Mouse (Mus musculus): ENCODE results near the gene Kat5.

Kat5 gene

DNA sequence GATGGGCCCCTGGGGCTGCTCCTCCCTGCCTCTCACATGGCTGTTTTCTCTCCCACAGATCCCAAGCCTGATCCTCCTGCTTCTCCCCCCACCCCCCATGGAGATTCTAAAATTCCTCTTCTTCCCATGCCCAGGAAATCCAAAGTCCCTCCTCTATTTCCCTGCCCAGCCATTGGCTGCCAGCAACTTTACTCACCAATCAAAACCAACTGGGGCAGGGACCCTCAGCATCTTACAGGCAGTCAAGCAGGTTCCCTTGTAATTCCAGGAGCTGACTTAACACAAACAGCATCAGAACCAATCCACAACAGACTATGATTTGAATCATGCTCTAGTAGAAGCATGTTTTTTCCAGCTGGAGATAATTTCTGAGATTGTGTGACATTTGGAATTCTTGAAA is 19.9 kb upstream of the Kat5 start:
- no peak for DNase-seq (ENCODE audit: low spot score in 2 of 2)

DNA sequence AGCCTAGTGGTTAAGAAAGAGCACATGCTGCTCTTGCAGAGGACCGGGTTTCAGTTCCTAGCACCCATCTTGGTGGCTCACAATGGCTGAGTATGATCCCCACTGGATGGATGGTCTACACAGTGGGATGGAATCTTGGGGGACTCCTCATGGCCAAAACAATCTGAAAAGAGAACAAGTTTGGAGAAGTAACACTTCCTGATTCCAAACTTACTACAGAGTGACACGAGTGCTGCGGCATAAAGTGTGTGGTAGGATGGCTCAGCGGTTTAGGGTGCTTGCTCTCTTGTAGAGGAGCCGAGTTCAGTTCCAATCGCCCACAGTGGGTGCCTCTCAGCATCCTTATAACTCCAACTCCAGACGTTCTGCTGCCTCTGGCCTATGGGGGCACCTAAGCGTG is 15.3 kb upstream of the Kat5 start:
- no peak for DNase-seq (ENCODE audit: low spot score in 2 of 2)

DNA sequence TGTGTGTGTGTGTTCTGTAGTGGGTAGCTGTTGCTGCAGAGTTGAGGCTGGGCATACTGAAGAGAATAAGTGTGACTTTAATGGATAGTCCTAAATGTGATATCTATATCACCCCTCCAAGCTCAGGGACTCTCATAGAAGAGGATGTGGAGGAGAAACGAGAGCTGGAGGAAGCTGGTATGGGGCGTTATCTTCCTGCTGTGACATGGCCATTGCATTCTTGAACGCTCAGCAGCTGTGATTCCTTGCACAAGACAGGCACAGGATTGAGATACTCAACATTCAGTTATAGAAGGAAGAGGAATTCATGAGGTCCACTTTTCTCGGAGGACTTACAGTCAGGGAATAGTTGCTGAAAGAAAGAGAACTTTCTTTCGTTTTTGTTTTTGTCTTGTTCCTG is 11.8 kb upstream of the Kat5 start:
- DNase-seq (ENCODE audit: low spot score in 2 of 2): no peak

DNA sequence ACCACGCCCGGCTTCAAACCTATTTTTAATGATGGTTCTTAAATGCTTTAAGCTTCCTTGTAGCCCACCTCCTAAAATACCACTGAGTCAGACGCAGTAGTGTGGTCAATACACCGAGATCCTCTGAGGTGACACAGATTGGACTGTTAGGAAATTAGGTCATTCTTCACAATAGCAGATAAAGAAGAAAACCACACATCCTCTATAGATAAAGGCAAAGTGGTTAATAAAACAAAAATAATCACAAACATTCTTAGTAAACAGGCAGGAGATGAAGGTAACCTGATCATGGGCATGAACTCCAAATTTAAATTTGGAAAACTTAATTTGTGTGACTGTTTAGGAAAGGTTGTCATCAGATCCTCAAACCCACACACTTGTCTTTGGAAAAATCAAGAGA is 10.0 kb upstream of the Kat5 start:
- DNase-seq (ENCODE audit: low spot score in 2 of 2): no peak

DNA sequence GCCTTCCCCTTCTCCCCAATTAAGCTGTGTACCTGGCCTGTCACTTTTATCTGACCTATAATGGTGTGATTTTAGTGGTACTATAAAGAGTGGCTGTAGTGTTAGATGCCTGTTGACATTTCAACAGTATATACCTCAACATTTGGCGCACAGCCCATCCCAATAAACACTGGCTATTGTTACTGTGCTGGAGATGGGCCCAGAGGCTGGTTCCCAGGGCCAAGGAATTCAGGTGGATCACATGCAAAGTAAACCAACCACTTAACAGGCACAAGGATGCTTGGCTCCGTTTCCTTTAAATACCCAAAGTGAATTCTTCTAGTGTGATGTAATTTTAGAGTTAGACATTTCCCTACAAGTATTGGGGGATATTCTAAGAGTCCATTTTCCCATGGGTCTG is 4.9 kb upstream of the Kat5 start:
- no peak for DNase-seq (ENCODE audit: low spot score in 2 of 2)

DNA sequence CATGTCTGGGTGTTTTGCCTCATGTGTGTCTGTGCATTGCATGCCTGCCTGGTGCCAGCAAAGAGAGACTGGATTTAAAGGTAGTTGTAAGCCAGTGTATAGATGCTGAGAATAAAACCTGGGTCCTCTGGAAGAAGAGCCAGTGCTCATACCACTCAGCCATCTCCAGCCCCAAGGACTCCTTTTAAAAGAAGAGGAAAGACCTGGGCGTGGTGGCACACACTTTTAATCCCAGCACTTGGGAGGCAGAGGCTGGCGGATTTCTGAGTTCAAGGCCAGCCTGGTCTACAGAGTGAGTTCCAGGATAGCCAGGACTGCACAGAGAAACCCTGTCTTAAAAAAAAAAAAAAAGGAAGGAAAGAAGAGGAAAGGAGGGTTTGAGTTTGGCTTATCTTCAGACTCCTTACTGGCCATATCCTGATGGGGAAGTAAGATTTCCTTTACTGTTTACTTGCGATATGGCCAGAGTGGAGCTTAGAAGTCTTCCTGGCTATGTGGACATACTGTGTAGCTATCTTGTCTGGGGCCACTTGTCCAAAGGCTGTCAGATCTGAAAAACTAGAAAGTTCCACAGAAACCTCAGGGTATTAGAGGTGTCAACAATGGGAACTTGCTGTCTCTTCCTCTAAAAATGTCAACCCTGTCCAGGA is 2.9 kb upstream of the Kat5 start:
- DNase-seq (ENCODE audit: low spot score in 2 of 2): no peak

DNA sequence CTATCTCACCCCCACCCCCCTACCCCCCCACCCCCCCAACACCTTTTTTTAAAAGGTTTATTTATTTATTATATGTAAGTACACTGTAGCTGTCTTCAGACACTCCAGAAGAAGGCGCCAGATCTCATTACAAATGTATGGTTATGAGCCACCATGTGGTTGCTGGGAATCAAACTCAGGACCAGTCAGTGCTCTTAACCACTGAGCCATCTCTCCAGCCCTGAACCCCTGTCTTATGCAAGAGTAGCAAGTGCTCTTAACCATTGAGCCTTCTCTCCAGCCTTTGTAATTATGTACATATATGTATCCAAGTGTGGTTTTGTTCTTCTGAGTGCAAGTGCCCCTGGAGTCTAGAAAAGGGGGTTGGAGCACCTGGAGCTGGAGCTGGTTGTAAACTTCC is 1.9 kb upstream of the Kat5 start:
- no peak for DNase-seq (ENCODE audit: low spot score in 2 of 2)

DNA sequence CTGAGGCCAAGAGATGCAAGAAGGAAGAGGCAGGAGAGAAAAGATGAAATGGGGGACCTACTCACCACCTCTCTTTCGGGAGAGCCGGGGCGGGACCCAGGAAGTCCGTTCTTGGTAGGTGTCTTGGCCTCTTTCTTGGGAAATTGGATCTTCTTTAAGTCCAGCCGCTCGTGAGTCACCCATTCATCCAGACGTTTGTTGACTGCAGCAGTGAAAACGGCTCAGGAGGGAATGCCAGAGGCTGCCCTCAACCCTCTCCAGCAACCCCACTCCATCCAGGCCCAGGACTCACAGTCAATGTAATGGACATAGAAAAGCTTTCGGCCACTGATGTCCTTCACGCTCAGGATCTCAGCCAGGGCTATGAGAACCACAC is 878 bp downstream of the Kat5 start:
- no peak for DNase-seq (ENCODE audit: low spot score in 2 of 2)

DNA sequence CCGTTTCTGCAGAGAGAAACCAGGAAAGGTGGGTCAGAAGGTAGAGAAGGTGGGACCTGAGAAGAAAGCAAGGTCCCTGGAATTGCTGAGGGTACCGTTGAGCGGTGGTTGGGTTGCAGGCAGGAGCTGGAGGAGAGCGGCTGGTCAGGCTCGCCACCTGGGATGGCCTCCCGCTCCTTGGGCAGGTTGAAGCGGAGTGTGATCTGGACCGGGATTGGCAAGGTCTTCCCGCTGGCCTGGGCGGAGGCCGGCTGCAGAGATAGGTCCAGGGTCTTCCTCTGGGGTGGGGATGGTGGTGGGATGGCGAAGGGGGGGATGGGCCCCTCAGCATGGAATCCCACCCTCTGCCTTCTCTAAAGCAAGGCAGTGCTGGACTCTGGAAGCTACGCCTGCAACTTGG is 1.3 kb downstream of the Kat5 start:
- DNase-seq (ENCODE audit: low spot score in 2 of 2): no peak

DNA sequence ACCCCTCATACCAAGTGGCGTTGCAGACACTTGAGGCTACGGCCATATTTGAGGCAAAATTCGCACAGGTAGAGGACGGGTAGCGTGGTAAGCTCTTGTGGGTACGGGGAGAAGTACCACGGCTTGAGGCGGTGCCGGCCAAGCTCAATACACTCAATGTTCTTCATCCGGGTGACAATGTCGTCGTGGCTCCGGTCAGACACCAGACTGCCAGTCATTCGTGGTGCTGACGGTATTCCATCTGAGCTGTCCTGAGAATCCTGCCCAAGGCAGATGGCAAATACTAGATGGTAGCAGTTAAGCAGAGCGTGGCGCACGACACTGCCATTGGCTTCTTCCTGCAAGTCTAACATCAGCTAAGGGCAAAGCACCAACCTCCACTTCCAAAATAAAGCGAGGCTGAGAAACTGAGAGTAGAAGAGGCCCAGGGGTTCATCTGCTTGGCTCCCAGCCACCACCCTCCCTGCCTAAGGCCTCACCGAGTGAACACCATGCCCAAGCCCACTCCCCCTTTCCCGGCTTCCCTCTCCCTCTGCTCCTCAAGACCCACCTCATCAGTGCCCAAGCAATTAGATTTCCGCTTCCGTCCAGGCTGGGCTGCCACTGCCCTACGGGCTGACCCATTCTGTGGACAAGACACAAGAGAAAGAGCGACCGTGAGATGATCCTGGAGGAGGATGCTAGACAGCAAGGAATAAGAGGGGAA is 2.2 kb downstream of the Kat5 start:
- DNase-seq (ENCODE audit: low spot score in 2 of 2): no peak

DNA sequence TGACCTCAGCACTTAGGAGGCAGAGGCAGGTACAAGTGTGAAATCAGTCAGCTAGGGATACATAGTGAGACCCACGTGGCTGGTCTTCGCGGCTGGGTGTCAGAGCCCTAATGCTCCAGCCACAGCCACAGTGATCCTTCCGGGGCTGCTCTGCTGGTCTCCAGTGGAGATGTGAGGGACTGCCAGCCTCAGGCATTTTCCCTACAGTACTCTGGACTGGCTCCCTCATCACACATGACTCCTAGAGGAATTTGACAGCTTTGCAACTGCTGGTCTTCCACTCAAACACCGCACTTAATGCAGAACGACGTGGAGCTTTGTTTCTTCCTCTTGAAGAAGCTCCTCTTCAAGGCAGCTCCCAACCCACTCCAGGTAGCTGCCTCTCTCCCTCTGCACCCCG is 3.8 kb downstream of the Kat5 start:
- no peak for DNase-seq (ENCODE audit: low spot score in 2 of 2)

DNA sequence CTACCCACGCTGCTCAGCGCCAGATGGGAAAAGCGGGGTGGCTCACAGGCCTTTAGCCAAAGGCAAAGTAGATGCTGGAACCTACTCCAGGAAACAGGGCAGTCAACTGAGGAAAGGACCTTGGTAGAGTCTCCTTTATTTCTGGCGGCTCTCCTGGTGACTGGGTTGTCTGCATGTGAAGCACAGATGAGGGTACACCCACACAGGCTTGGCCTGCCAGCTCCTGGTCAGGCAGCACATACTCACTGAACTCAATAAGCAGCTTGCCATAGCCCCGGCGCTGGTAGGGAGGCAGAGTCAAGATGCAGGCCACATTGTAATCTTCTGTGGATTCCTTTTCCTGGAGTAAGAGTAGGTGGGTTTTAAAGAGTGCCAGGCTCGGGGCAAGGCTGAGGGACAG is 4.9 kb downstream of the Kat5 start:
- DNase-seq (ENCODE audit: low spot score in 2 of 2): no peak

DNA sequence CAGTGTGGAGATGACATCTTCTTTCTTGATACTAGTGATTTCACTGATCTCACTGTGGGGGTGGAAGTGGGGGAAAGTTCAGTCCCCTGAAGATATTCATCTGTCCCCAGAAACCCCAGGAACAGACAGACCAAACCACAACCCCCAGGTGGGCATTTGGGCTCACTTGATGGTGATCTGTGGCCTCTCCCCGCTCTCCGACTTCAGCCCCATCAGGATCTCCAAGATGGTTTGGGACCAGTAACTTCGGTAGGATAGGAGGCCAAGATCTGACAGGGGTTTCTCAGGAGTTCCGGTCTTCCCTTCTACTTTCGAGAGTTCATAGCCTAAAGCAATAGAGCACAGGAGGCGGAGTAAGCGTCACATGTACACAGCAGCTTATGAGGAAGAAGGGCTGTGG is 6.4 kb downstream of the Kat5 start:
- DNase-seq (ENCODE audit: low spot score in 2 of 2): no peak

DNA sequence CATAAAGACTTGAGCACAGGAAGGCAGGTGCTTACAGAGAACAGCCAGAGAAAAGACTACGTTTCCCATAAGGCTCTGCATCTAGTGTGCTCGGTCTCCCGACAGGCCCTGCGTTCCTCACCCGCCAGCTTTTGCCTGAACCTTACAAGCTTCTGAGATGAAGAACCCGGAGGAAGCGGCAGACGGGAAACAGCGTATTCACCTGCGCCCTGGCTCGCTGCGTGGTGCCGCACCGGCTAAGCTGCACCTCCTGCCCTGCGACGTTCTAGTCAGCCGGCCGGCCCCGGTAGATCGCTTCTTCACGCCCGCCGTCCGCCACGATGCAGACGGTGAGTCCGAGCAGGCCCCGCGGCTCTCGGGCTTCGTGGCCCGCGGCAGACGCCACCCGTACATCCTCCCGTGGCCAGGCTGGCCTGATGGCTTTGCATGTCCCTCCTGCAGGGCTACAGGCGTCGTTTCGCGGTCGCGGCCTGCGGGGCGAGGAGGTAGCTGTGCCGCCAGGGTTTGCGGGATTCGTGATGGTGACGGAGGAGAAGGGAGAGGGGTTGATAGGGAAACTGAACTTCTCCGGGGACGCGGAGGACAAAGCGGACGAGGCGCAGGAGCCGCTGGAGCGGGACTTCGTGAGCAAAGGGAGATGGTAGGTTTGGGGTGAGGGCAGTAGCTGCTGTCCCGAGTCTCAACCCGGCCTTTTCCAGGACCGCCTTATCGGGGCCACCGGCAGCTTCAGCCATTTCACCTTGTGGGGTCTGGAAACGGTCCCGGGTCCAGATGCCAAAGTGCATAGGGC is 8.1 kb downstream of the Kat5 start, which contains the start of gene Rnaseh2c:
Rnaseh2c (plus strand) TSS at position 122 of the 790 bp plus-strand sequence.
- peak; percentile 54 to 66 for DNase-seq (ENCODE audit: low spot score in 2 of 2)

DNA sequence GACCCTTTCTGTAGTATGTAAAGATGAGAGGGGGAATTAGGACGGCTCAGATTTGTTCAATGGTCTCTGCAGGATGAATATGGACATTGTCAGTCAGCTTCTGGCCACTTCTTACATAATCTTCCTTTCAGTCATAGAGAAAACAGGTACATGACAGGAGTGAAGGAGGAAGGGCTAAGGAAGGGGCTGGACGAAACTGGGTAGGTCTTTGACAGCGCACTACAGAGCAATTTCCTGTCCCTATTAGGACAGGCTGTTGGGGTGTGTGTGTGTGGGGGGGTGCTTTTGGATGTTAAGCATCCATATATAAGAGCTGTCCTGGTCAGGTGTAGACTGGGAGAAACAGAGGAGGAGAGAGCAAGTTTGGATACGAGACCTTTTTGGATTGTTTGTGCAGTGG is 10.8 kb downstream of the Kat5 start:
- no peak for DNase-seq (ENCODE audit: low spot score in 2 of 2)

DNA sequence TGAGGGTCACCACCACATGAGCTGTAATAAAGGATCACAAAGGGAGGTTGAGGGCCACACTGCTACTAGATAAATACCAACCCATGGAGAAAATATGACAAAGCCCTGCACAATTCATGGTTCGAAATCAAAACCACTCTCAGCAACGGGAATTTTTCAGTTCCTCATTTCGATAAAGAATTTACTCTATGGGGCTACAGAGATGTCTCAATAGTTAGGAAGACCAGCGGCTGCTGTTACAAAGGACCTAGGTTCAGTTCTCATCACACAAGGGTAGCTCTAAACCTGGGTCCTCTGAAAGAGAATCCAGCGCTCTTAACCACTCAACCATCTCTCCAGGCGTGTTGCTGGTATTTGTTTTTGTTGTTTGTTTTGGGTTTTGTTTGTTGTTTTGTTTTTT is 18.1 kb downstream of the Kat5 start:
- no peak for DNase-seq (ENCODE audit: low spot score in 2 of 2)

DNA sequence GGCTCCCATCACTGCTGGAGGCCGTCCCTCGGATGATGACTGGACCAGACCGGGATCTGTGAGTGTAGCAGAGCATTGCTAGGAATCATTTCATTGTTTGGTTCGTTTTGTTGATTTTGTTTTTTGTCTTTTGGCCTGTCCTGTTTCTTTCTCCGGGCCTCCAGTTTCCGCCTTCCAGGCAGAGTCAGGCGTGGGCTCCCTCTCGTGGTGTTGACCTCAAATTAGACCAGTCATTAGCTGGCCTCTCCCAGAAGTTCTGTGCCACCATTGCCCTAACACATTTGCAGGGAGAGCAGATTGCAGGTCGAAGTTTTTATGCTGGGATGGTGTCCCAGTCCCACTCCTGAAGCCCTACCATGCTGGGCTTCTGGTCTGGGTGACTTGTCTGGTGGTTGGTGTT is 20.9 kb downstream of the Kat5 start:
- no peak for DNase-seq (ENCODE audit: low spot score in 2 of 2)

DNA sequence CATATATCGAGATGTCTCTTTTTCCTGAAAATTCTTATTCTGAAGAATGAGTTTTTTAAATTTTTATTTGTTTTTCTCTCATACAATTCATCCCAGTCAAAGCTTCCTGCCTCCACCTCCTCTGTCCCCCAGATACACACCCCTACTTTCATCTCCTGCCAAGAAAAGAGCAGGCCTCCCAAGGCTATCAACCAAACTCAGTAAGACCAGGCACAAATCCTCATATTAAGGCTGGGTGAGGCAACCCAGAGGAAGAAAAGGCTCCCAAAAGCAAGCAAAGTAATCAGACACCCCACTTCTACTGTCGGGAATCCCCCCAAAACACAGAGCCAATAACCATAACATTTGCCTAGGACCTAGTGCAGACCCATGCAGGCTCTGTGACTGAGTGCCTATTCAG is 28.0 kb downstream of the Kat5 start:
- DNase-seq (ENCODE audit: low spot score in 2 of 2): no peak

DNA sequence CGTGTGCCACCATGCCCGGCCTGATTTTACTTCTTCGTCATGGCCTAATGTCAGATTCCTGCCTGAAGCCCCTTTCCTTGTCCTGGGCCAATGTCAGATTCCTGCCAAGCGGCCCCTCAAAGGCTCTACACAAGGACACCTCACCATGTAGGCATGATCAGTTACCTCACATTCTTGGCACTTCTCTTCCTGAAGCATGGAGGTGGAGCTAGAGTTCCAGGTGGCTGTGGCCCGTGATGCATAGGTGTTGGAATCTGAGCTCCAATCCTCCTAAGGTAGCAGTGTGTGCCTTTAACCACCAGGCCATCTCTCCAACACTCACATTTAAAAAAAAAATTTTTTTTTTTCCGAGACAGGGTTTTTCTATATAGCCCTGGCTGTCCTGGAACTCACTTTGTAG is 29.3 kb downstream of the Kat5 start:
- no peak for DNase-seq (ENCODE audit: low spot score in 2 of 2)

DNA sequence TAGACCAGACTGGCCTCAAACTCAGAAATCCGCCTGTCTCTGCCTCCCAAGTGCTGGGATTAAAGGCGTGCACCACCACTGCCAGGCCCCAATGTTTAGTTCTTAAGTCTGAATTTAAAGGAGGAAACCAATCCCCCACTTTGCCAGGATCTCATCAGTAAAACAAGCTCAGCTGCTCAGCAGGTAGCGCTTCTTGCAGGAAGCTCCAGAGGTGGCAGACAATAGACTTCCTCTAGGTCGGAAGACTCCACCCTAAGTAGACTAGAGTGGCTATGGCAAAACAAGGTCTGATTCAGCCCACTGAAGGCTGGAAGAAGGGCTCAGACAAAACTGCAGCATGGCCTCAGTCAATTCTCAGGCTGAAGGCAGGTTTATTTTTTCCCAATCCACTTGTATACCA is 30.1 kb downstream of the Kat5 start:
- no peak for DNase-seq (ENCODE audit: low spot score in 2 of 2)

DNA sequence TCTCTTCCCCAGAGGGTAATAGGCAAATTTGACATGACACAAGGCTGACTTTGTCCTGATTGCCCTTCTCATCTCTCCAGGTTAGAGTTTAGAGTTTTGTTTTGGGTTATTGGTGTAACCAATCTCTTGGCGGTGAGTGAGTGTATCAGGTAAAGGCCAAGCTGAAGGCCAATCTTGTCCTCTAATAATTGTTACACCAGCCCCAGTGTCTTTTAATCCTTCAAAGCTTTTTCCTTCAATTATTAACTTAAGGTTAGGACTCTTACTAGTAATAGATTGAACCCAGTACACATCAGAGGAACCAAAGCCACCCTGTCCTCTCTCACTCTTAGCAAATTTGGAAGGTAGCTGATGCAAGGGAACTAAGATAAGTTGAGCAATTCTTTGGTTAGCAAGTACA is 34.7 kb downstream of the Kat5 start:
- DNase-seq (ENCODE audit: low spot score in 2 of 2): no peak

DNA sequence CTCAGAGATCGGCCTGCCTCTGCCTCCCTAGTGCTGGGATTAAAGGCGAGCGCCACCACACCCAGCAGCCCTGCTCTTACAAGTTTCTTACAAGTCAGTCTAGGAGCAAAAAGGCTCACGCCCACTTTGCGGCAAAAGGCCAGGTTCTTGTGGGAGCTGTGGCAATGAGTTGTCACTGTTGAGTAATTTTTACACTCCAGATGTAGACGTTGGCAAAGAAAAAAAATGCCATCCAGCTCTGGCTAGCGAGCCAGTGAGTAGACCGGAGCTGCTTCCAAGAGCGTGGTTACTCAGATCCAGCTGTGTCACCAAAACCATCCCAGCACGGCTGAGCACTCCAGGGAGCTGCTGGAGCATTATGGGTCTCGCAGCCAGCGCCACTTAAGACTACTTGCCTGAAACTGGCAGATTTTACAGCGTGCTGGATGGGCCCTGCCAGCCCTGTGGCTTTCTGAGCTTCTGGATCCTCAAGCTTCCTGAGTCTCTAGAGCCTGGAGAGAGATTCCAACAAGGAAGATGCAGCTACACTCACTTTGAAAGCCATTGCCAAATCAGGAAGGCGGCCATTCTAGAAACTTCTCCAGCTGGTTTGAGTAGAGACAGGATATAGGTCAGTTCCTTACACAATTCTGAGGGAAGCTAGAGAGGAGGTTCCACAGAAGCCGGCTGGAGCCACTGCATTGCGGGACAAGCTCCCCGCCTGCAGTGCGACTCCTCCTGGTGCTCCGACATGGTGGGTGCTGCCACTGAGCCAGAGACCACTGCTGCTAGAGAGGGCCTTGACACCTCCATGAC is 37.5 kb downstream of the Kat5 start:
- no peak for DNase-seq (ENCODE audit: low spot score in 2 of 2)
